In the genomic region with DNA sequence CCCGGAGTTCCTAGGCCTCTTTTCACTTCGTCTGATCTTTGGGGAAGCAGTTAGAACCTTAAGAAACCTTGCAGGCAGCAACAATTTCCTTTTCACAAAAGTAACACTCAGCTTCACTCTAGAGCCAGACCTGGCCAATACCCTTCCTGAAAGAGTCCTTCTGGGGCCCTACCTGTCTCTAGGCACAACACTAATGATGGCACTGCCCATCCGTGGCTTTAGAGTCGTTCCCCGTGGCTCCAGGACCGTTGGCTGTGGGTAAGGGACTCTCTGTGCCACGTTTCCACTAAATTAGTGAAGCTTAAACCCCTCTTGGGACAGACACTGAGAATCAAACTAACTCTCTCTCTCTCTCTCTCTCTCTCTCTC, we compare ENCODE assay signal across 9 mouse cellular contexts. TPM values are rescaled to one million over a fixed set of nuclear protein-coding genes. Genes with fewer than 3 reads are reported as not detected.
DNase-seq lines count a peak whose midpoint lies in the region; ATAC-seq lines count a peak whose summit lies in the region.
"Had no signal": no experiment of that assay in that cellular context is flagged by ENCODE, and none has a peak within 500 bp of the region (broad histone marks: within the 10 kb centered on the region; RNA-seq: fewer than 3 reads in every experiment).

No protein-coding gene starts in this region.

- peaks cover 8% of the 10 kb centered on the region; the same call in 1 of the 2 replicates for H3K27me3 ChIP-seq in heart, embryonic 15.5 days
- H3K27me3 ChIP-seq in hindbrain, embryonic 12.5 days, result peaks cover 19% of the 10 kb centered on the region
- H3K27me3 ChIP-seq in midbrain, embryonic 15.5 days (replicated peaks), result no peaks in the 10 kb centered on the region
- H3K27me3 ChIP-seq: CH12.LX had no signal

- H3K4me3 ChIP-seq in heart, embryonic 15.5 days, result peak overlapping the region; percentile 69; the same call in 1 of the 2 replicates
- H3K4me3 ChIP-seq in brown adipose tissue, adult 24 weeks (ENCODE audit: insufficient read depth, low read depth, low read length), result peak overlapping the region; percentile 17; the same call in 1 of the 2 replicates
- H3K4me3 ChIP-seq in hindbrain, embryonic 12.5 days, result peak overlapping the region; percentile 71; the same call in 1 of the 2 replicates
- 0 out of 2 replicates have a peak overlapping the region, but pooled peaks have one; percentile 73 for H3K4me3 ChIP-seq in midbrain, embryonic 15.5 days

- no peak overlapping the region for H3K9ac ChIP-seq in heart, embryonic 15.5 days
- 0 out of 2 replicates have a peak overlapping the region, but pooled peaks have one; percentile 74 for H3K9ac ChIP-seq in hindbrain, embryonic 12.5 days
- peak overlapping the region; percentile 79; the same call in 1 of the 2 replicates for H3K9ac ChIP-seq in midbrain, embryonic 15.5 days

- no peak for DNase-seq in heart, postnatal 25 days (ENCODE audit: low spot score)
- DNase-seq in adrenal gland, adult 2 months, result no peak
- no peak for DNase-seq in ovary, postnatal 10 days (ENCODE audit: low spot score)

- peaks cover 17% of the 10 kb centered on the region for H3K4me1 ChIP-seq in heart, embryonic 15.5 days (replicated peaks)
- 0 out of 2 replicates have a peak, but pooled peaks cover 2% of the 10 kb centered on the region for H3K4me1 ChIP-seq in brown adipose tissue, adult 24 weeks (ENCODE audit: control insufficient read depth, insufficient read depth, insufficient read length, low read length)
- peaks cover 20% of the 10 kb centered on the region for H3K4me1 ChIP-seq in hindbrain, embryonic 12.5 days
- peaks cover 40% of the 10 kb centered on the region for H3K4me1 ChIP-seq in midbrain, embryonic 15.5 days

- H3K27ac ChIP-seq in heart, embryonic 15.5 days, result no peak overlapping the region
- no peak overlapping the region for H3K27ac ChIP-seq in brown adipose tissue, adult 24 weeks (replicated peaks; ENCODE audit: low read depth, low read length)
- H3K27ac ChIP-seq in hindbrain, embryonic 12.5 days, result 0 out of 2 replicates have a peak overlapping the region, but pooled peaks have one; percentile 40
- H3K27ac ChIP-seq in midbrain, embryonic 15.5 days, result peak overlapping the region; percentile 86

- H3K36me3 ChIP-seq in heart, embryonic 15.5 days, result no peaks in the 10 kb centered on the region
- H3K36me3 ChIP-seq in hindbrain, embryonic 12.5 days, result no peaks in the 10 kb centered on the region
- H3K36me3 ChIP-seq in midbrain, embryonic 15.5 days (replicated peaks), result no peaks in the 10 kb centered on the region

- WGBS in heart, embryonic 15.5 days, result 17% methylated on average over 7 of the region's 7 CpGs
- 4% methylated on average over 7 of the region's 7 CpGs for WGBS in hindbrain, embryonic 12.5 days
- WGBS in midbrain, embryonic 15.5 days, result 4% methylated on average over 7 of the region's 7 CpGs

- no peaks in the 10 kb centered on the region for H3K9me3 ChIP-seq in heart, embryonic 15.5 days (replicated peaks)
- H3K9me3 ChIP-seq in hindbrain, embryonic 12.5 days (replicated peaks), result no peaks in the 10 kb centered on the region
- H3K9me3 ChIP-seq in midbrain, embryonic 15.5 days, result no peaks in the 10 kb centered on the region

- ATAC-seq in heart, embryonic 15.5 days (replicated peaks; ENCODE audit: insufficient number of reproducible peaks, insufficient read depth, low FRiP score, low read depth), result no peak
- no peak for ATAC-seq in hindbrain, embryonic 12.5 days (ENCODE audit: low FRiP score)
- ATAC-seq in midbrain, embryonic 15.5 days (replicated peaks), result no peak
- no peak for ATAC-seq in megakaryocyte progenitor cell, adult 5-6 weeks (replicated peaks; ENCODE audit: poor library complexity)

- H3K4me2 ChIP-seq in heart, embryonic 15.5 days, result peak overlapping the region; percentile 97; the same call in 1 of the 2 replicates
- peak overlapping the region; percentile 93 for H3K4me2 ChIP-seq in hindbrain, embryonic 12.5 days (replicated peaks)
- H3K4me2 ChIP-seq in midbrain, embryonic 15.5 days, result peak overlapping the region; percentile 77

- intact Hi-C loops in heart, postnatal 25 days (cut with DNase I), result loop anchor here (5.0 to 10.0 kb wide), 4 partner anchors 81 to 664 kb away; no protein-coding TSS in a partner anchor

RNA-seq across cellular contexts. Expression of a gene that starts 1.4 kb away (rescaled TPM):
- 2.7 and 3.5 TPM in 2 replicates for polyA plus RNA-seq in heart, embryonic 15.5 days (2015; fragmentation: Nextera tagmentation; extraction: Ambion mirVana)
- 1 to 10 TPM; 3.4 to 5.3 TPM for total RNA-seq in heart, postnatal 25 days (2021)
- polyA plus RNA-seq in brown adipose tissue, adult 24 weeks (2012; ENCODE audit: insufficient read depth, insufficient read length, missing spikeins), result 0.59 and 1.8 TPM in 2 replicates
- polyA plus RNA-seq in hindbrain, embryonic 12.5 days (2016; fragmentation: Nextera tagmentation; extraction: Ambion mirVana), result 6.6 and 7.0 TPM in 2 replicates
- 8.0 and 9.8 TPM in 2 replicates for polyA plus RNA-seq in midbrain, embryonic 15.5 days (2015; fragmentation: Nextera tagmentation; extraction: Ambion mirVana)
- total RNA-seq in megakaryocyte progenitor cell, adult 5-6 weeks (2015), result 0.02 TPM in 1 of 2 replicates, not detected in the other
- not detected in 2 replicates for total RNA-seq in megakaryocyte progenitor cell, adult 5-6 weeks (2017)
- 1 to 10 TPM; 4.9 to 7.6 TPM for total RNA-seq in adrenal gland, adult 2 months (2021)
- polyA plus RNA-seq in adrenal gland, adult 2 months (2012; rRNA removed), result 2.3 and 5.0 TPM in 2 replicates
- total RNA-seq: CH12.LX had no signal

Comparison
In these comparisons a context has a peak if more than half of its experiments do, and no peak if none do; other contexts are left out.
1. H3K27ac ChIP-seq: peak in hindbrain, embryonic 12.5 days (single experiment) and midbrain, embryonic 15.5 days (single experiment); none in heart, embryonic 15.5 days (single experiment) and brown adipose tissue, adult 24 weeks (single experiment).
2. H3K4me3 ChIP-seq: peak in every context shown above with its lines; median percentile 73 in midbrain, embryonic 15.5 days; 71 in hindbrain, embryonic 12.5 days; 69 in heart, embryonic 15.5 days; 17 in brown adipose tissue, adult 24 weeks.
3. Peak in every context shown above with its lines, with median percentiles within 50 percentile points of each other: H3K4me2 ChIP-seq.